Mouse (Mus musculus) brown adipose tissue, adult 24 weeks (tissue): ENCODE data around the gene Zdhhc24. TPM values are rescaled to one million over a fixed set of nuclear protein-coding genes. Genes with fewer than 3 reads are reported as not detected.

Experiments
- H3K27ac ChIP-seq: fragments of 200-500 bp; replicated peaks from 2 replicates; pipeline ENCODE4 v1.5.1; 2012; ENCODE audit warnings: low read depth, mild to moderate bottlenecking, low read length
- H3K4me1 ChIP-seq: fragments of 200-500 bp; 2 replicates; pipeline ENCODE4 v1.6.1; 2012; ENCODE audit warnings: low read length, mixed read lengths; ENCODE audit not compliant: control insufficient read depth, insufficient read depth, insufficient read length
- H3K4me3 ChIP-seq: fragments of 200-500 bp; 2 replicates; pipeline ENCODE4 v1.5.1; 2012; ENCODE audit warnings: low read depth, mild to moderate bottlenecking, low read length, moderate library complexity; ENCODE audit not compliant: insufficient read depth
- polyA plus RNA-seq: library from polyadenylated mRNA; stranded (reverse); fragments of >200 nt; gene quantifications from 2 replicates; pipeline ENCODE4 v1.2.4, GENCODE M21; 2012; ENCODE audit not compliant: missing spikeins, insufficient read depth, insufficient read length

The Zdhhc24 gene
- polyA plus RNA-seq, result 5.0 and 7.2 TPM in 2 replicates

DNA sequence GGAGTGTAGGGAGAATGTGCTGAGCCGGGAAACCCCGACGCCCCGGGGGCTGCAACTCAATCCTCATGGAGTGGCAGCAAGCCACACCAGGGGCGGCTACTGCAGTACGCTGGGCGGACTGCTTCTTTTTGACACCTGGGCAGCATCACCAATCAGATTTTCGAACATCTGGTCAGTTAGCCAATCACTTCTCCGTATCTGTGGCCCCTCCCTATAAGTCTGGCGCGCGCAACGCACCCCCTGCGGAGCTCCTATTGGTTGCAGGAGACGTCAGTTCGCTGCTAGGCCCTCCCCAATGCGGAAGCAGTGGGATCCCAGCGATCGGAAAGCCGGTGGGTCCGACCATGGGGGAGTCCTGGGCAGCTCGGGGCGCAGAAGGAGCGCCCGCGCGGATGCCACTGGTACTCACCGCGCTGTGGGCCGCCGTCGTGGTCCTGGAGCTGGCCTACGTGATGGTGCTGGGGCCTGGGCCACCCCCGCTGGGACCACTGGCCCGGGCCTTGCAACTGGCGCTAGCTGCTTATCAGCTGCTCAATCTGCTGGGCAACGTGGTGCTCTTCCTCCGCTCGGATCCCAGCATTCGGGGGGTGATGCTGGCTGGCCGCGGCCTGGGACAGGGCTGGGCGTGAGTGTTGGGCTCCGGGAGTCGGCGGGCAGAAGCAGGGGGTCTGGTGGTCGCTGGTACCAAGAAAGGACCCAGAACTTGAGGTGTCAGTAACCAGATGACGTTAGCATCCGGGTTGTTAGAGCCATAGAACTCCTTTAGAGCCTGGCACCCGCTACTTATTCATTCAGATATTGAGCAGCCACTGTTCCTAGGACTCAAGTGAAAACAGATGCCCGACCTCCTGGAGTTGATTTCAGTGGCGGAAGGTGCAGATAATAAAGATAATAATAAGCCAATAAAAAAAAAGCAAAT, at the start of gene Zdhhc24:
TSS of gene Zdhhc24 (plus strand) at position 264 of the 919 bp plus-strand sequence.
- H3K27ac ChIP-seq, result no peak within 1 kb of the TSS
- peak within 1 kb of the TSS; percentile 96 for H3K4me3 ChIP-seq
- H3K4me1 ChIP-seq, result no peaks in the 10 kb centered on the region; the same call in 1 of the 2 replicates

DNA sequence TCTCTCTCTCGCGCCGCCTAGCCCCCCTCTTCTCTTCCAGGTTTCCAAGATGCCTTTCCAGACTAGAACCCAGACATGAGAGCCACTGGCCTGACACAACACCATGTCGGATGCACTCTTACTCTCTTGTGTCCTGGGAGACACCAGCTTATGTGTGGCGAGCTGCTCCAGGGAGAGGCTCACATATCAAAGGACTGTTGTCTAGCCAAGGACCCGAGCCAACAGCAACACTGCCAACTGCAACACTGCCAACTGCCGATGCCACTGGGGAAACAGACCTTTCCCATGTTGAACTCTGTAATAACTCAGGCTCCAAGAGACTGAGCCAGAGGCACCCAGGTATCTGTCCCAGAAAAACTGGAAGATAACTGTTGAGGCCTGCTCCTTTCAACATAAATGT, 49.3 kb upstream of the Zdhhc24 start:
- no peak overlapping the region for H3K4me3 ChIP-seq
- no peaks in the 10 kb centered on the region for H3K4me1 ChIP-seq
- H3K27ac ChIP-seq, result no peak overlapping the region

DNA sequence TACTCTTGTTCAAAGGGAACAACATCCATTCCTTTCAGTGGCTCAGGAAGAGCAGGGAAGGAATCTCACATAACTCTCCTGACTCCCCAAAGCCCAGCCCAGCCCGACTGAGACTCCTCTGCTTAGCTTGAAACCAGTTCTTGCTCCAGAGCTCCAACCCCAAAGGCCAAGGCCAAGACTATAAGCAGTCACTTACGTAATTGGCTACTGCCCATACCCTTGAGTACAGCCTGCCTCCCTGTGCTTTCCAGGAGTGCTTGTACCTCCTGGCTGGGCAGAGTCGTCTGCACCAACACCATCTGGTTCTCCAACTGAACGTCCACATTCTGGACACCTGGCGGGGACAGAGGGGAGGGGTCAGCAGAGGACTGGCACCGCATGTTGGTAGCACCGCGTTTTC, 44.5 kb upstream of the Zdhhc24 start:
- no peak overlapping the region for H3K4me3 ChIP-seq
- H3K27ac ChIP-seq, result no peak overlapping the region
- peaks cover 8% of the 10 kb centered on the region; the same call in 1 of the 2 replicates for H3K4me1 ChIP-seq

DNA sequence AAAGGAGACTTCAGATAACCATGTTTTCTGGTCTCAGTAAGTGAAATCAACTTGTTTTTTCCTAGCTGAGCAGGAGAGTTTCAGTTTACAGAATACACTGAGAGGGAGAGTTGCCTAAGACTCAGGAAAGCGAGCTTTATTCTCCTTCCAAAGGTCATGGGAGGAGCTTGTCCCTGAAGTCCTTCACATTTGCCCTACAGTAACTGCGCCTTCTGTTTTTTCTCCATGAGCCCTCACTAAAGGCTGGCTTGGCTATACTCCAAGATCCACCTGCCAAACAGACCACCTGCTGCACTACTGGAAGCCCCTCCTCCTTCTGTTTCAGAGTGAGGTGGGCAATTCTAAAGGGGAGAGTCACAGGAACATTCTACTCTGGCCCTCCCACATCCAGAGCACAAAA, 42.4 kb upstream of the Zdhhc24 start:
- Histone ChIP-seq H3K27ac (peak overlapping the region; percentile 83), H3K4me1 (peaks cover 8% of the 10 kb centered on the region; the same call in 1 of the 2 replicates)

DNA sequence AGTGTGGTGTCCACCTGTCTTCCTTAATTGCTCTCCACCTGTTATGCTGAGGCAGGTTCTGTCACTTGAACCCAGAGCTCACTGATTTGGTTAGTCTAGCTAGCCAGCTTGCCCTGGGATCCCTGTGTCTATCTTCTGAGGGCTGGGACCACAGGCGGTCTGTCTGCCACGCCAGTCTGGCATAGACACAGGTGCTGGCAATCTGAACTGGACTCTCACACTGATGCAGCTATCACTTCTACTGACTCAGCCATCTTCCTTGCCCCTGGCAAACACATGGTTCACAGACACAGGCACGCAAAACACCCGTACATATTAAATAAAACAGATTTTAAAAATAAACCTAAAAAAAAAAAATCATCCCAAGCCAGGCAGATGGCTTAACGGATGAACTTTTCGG, 41.4 kb upstream of the Zdhhc24 start:
- H3K4me1 ChIP-seq, result peaks cover 8% of the 10 kb centered on the region; the same call in 1 of the 2 replicates
- H3K4me3 ChIP-seq, result no peak overlapping the region
- H3K27ac ChIP-seq, result no peak overlapping the region

More for the DNA sequence above, 42.4 kb upstream of the Zdhhc24 start:
- no peak overlapping the region for H3K4me3 ChIP-seq

DNA sequence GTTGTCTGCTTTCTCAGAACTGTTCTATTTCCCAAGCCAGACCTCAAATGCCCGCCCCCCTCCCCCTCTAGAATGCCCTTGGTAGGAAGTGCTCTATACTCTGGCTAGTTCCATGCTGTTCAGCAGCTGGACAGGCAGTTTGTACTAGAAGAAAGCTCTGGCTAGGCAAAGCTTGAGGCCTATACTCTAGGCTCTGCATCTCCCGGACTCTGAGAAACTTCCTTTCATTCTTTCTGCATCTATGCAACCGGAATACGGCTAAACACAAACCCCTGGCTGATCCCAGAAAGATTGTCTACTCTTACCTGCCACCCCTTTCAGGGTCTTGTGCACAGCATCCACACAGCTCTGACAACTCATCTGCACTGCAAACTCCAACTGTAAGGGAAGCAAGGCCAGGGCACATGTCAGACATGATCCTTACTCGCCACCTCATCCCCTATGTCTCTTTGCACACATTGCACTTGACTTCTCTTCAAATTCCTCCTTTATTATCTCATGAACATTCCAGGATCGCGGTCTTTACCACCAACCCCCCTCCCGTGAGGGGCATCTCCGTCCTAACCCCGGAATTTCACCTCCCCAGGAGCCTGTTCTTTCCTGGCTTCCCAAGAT, 39.8 kb upstream of the Zdhhc24 start:
- Histone ChIP-seq H3K27ac (0 out of 2 replicates have a peak overlapping the region, but pooled peaks have one; percentile 4), H3K4me3 (peak overlapping the region; percentile 68), H3K4me1 (peaks cover 8% of the 10 kb centered on the region; the same call in 1 of the 2 replicates)

DNA sequence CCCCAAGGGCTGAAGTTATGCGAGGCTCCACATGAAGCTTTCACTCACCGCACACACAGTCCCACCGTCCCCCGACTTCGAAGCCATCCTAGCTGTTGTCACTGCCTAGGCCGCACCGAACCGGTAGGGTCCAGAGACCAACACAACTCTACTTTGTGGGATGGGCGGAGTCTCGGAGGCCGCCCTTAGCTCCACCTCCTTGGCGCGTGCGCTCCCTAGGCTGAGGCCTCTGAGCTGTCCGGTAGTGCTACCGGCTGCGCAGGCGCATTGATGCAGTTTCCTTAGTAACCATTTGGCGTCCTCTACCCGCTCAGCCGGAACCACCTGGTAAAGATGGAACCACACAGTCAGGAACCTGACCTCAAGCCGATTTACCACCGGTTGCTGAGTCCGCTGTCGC, 39.3 kb upstream of the Zdhhc24 start, which contains the start of the genes Ccs and Ccdc87:
TSS of gene Ccs (minus strand) at position 184 of the 400 bp plus-strand sequence.
TSS of gene Ccdc87 (plus strand) at position 218 of the 400 bp plus-strand sequence.
- H3K4me3 ChIP-seq, result peak within 1 kb of the TSS; percentile 68
- 0 out of 2 replicates have a peak within 1 kb of the TSS, but pooled peaks have one; percentile 4 for H3K27ac ChIP-seq
- H3K4me1 ChIP-seq, result peaks cover 8% of the 10 kb centered on the region; the same call in 1 of the 2 replicates

DNA sequence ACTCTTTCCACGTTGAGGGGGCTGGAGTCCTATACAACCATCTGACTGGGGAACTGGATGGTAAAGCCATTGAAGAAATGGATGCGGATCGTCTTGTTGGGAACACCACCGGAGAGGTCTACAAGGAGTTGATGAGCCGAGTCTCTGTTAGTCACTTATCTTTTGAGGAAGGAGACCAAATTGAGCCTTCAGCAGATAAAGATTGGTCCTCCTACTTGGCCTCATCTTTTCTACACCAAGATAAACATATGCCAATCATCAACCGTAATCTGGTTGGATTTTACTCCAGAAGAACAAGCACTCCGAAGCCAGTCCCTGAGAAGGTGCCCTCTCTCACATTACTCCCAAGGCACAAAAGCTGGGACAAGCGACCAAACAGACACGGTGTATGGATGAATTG, 37.6 kb upstream of the Zdhhc24 start:
- Histone ChIP-seq H3K4me1 (peaks cover 3% of the 10 kb centered on the region; the same call in 1 of the 2 replicates), H3K4me3 (no peak overlapping the region)

DNA sequence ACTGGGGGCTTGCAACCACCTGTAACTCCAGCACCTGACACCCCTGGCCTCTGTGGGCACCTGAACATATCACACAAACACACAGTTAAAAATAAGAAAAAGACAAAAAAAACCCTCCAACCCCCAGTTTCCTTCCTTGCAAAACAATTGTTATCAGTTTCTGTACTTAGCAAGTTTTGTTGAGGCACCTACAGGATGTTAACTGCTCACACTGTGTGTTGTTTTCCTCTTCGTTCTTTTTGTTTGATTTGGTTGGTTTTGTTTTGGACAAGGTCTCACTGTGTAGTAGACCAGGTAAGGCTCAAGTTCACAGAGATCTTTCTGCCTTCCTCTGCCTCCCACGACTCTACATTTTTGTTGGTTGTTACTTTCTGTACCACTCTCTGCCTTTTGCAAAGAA, 35.9 kb upstream of the Zdhhc24 start:
- no peak overlapping the region for H3K27ac ChIP-seq
- no peak overlapping the region for H3K4me3 ChIP-seq
- H3K4me1 ChIP-seq, result no peaks in the 10 kb centered on the region; the same call in 1 of the 2 replicates

More for the DNA sequence above, 37.6 kb upstream of the Zdhhc24 start:
- H3K27ac ChIP-seq, result no peak overlapping the region

DNA sequence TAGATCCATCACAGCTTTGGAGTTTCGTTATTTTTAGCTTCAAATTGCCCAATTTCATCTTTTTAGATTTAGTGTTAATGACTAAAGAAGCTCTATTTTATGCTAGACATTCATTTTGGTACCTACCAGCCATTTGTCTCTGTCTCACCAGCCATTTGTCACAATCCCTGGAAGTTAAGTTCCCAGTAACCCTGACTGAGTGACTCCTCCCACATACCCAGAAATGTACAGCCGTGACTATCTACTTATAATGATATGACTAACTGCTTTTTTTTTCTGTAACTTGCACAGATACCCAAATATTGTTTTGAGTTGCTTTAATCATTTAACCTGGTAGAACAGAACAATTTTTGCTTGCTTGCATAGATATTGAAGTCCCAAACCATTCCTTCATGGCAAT, 32.6 kb upstream of the Zdhhc24 start:
- no peak overlapping the region for H3K27ac ChIP-seq
- no peak overlapping the region for H3K4me3 ChIP-seq
- H3K4me1 ChIP-seq, result no peaks in the 10 kb centered on the region

DNA sequence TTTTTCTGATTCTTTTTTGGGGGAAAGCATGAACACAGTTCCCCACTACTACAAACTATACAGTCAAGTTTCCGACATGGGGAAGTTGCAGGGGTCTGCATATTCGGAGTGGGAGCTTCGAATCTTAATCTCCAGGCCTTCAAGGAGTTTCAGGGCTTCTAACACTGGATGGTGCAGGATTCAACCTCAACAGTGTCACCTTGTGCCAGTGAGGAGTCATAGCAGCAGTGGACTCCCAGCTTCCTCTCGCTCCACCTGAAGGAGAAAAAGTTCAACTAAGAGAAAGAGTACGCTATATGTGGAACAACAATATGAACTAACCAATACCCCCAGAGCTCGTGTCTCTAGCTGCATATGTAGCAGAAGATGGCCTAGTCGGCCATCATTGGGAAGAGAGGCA, 31.0 kb upstream of the Zdhhc24 start:
- no peaks in the 10 kb centered on the region for H3K4me1 ChIP-seq
- no peak overlapping the region for H3K27ac ChIP-seq
- no peak overlapping the region for H3K4me3 ChIP-seq

DNA sequence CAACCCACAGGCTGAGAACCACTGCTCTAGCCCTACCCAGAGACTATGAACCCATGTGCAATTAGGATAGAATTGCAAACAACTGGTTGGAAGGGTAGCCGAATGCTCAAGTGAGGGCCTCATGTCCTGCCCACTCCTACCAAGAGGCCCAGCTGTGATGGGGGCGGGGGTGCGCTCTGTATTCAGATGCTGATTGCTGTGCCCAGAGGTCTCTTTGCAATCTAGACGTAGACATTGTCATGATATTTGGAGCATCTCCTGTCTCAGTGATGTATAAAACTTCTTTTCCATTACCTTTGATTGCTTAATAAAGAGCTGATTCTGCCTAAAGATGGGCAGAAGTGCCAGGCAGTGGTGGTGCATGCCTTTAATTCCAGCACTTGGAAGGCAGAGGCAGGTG, 28.7 kb upstream of the Zdhhc24 start:
- H3K4me1 ChIP-seq, result no peaks in the 10 kb centered on the region
- H3K4me3 ChIP-seq, result no peak overlapping the region
- no peak overlapping the region for H3K27ac ChIP-seq

DNA sequence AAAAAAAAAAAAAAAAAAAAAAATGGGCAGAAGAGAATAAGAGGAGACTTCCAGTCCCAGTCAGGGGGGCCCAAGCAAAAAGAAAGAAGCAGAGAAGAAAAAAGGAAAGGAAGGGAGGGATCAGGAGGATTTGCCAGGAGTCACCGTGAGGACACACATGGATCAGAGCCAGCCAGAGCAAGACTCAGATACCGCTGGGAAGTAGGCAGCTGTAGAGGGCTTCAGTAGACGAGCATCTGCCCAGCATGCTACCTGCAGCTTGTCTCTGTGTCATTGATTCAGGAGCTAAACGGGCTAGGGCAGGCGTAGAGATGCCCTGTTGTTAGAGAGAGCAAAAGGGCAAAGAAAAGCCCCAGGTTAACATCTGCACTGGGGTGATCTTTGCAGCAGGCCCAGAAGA, 28.2 kb upstream of the Zdhhc24 start:
- Histone ChIP-seq H3K27ac (no peak overlapping the region), H3K4me1 (no peaks in the 10 kb centered on the region), H3K4me3 (no peak overlapping the region)

DNA sequence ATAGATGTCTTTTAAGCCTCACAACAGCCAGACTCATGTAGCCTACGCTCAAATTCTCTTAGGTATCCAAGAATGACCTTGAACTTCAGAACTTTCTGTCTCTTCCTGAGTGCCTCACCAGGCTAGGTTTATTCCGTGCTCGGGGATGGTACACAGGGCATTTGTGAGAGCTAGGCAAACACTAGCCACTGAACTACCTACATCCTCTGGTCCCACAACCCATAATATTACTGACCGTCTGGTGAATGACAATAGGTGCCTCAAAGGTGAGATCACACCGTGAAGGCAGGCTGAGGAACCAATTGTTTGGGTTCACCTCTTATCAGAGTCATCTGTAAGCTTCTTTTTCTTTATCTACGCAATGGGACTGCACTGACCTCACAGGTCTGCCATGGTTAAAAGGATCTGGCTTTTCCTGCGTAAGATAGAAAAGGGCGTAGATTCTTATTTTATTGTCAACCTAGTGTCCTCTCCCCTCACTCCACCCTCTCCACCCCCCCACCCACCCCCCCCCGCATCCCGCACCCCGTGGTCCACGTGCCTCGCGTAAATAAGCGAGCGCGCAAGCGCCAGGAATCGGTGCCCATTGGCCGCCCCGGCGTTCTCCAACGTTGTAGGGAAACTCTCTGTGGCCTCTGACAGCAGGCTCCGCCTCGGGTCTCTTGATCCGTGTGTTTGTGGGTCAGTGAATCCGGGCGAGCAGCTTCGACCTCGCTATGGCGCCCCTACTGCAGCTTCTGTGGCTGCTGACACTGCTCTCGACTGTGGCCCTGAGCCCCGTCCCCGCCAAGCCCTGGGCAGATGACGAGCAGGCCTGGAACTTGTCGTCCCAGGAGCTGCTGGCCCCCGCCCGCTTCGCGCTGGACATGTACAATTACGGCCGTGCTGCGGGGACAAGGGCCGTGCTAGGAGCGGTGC, 23.7 kb upstream of the Zdhhc24 start, which contains the start of gene Ctsf:
TSS of gene Ctsf (plus strand) at position 579 of the 918 bp plus-strand sequence.
- Histone ChIP-seq H3K27ac (peak within 1 kb of the TSS; percentile 8; the same call in 1 of the 2 replicates), H3K4me3 (peak within 1 kb of the TSS; percentile 70), H3K4me1 (peaks cover 5% of the 10 kb centered on the region; the same call in 1 of the 2 replicates)
